Mouse (Mus musculus) olfactory bulb, adult 2 months (tissue): ENCODE results near the gene Bzw1.

ENCODE experiments used
- CTCF ChIP-seq: fragments of 200-500 bp; IDR thresholded peaks from 2 replicates; pipeline ENCODE4 v1.5.1; 2012; ENCODE audit warnings: low read depth, mild to moderate bottlenecking, low read length, moderate library complexity; ENCODE audit not compliant: insufficient read depth
- POLR2A ChIP-seq: fragments of 200-500 bp; IDR thresholded peaks from 2 replicates; pipeline ENCODE4 v1.6.1; 2012; ENCODE audit warnings: mild to moderate bottlenecking, low read depth, low read length, moderate library complexity; ENCODE audit not compliant: insufficient read depth

GRCm38 (mm10) chr1:58396179-58396578, 3.5 kb downstream of the Bzw1 start:
- TF ChIP-seq CTCF, result no peak
- no peak for TF ChIP-seq POLR2A
